Mouse (Mus musculus): ENCODE results near the gene Tmem131. TPM values are rescaled to one million over a fixed set of nuclear protein-coding genes. Genes with fewer than 3 reads are reported as not detected.
A peak's percentile ranks its signal among the peaks of the same experiment; 100 is the strongest.

Tmem131 gene
- polyA plus RNA-seq, 1 experiment, result 12.2 TPM

DNA sequence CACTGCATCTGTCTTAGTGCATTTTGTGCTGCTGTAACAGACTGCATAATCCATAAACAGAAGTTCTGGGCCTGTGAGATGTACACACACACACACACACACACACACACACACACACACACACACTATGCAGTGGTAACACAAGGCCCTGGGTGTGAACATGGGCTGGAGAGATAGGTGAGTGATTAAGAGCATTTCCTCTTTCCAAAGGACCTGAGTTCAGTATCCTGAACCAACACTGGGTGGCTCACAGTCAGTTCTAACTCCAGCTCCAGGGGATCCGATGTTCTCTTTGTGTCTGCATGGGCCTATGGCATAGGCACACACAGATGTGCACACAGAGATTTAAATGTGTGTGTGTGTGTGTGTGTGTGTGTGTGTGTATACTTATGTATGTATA, 72.9 kb downstream of the Tmem131 start:
- TF ChIP-seq USF1 (IDR thresholded peaks at IDR 0.05; ENCODE audit: low read depth) (no peak), MAX (IDR thresholded peaks at IDR 0.05; ENCODE audit: low read depth) (no peak), REST (IDR thresholded peaks at IDR 0.05; ENCODE audit: insufficient read depth, insufficient read length) (no peak), MYOG (IDR thresholded peaks at IDR 0.05; ENCODE audit: control insufficient read depth in 1 of 3, insufficient read depth in 1 of 3, insufficient read length in 2 of 3, low read depth in 2 of 3) (no peak), CEBPB (IDR thresholded peaks at IDR 0.05; ENCODE audit: insufficient read depth, poor library complexity, severe bottlenecking) (no peak), TCF3 (IDR thresholded peaks at IDR 0.05; ENCODE audit: insufficient read length, low read depth) (no peak), POLR2AphosphoS2 (IDR thresholded peaks at IDR 0.05; ENCODE audit: insufficient read length, low read depth) (no peak), TCF12 (IDR thresholded peaks at IDR 0.05; ENCODE audit: insufficient read depth, poor library complexity, severe bottlenecking) (no peak), E2F4 (IDR thresholded peaks at IDR 0.05; ENCODE audit: insufficient read depth) (no peak), SRF (IDR thresholded peaks at IDR 0.05; ENCODE audit: control insufficient read depth, insufficient read length, low read depth) (no peak), POLR2A (IDR thresholded peaks at IDR 0.05; ENCODE audit: insufficient read length, low read depth) (no peak), MYOD1 (IDR thresholded peaks at IDR 0.05; ENCODE audit: control insufficient read depth in 1 of 3, insufficient read length in 2 of 3, low read depth in 2 of 3) (no peak)
- Histone ChIP-seq H3K4me3 (no peak overlapping the region), H3K4me2 (ENCODE audit: low read depth) (no peak overlapping the region), H3ac (ENCODE audit: control insufficient read depth, insufficient read length) (no peak overlapping the region), H3K79me2 (ENCODE audit: control insufficient read depth, insufficient read depth) (no peaks in the 10 kb centered on the region), H3K27me3 (ENCODE audit: control insufficient read depth, insufficient read depth, insufficient read length) (no peaks in the 10 kb centered on the region), H3K36me3 (ENCODE audit: control insufficient read depth, insufficient read depth) (peaks cover 3% of the 10 kb centered on the region)

DNA sequence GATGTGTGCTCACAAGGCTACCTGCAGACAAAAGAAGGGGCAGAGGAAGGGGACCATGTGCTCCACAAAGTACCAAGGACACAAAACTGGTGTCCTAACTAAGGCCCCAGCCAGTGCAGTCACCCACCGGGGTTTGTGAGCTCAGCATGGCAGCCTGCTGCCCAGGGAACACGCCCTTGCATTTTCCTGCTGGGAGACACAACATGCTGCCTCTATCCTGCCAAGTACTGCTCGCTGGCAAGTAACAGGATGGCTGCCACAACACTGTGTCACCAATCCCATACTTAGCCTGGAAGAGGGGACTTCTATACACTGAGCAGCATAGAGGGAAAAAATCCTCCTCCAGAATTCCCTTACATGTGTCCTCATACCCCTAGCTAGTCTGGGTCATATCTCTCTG, 78.7 kb downstream of the Tmem131 start:
- H3K27me3 ChIP-seq (ENCODE audit: control insufficient read depth, insufficient read depth, insufficient read length), result no peaks in the 10 kb centered on the region
- H3K4me3 ChIP-seq, result no peak overlapping the region
- H3K79me2 ChIP-seq (ENCODE audit: control insufficient read depth, insufficient read depth), result peaks cover 8% of the 10 kb centered on the region
- no peaks in the 10 kb centered on the region for H3K36me3 ChIP-seq (ENCODE audit: control insufficient read depth, insufficient read depth)
- no peak overlapping the region for H3ac ChIP-seq (ENCODE audit: control insufficient read depth, insufficient read length)
- TF ChIP-seq TCF12 (IDR thresholded peaks at IDR 0.05; ENCODE audit: insufficient read depth, poor library complexity, severe bottlenecking) (no peak), CEBPB (IDR thresholded peaks at IDR 0.05; ENCODE audit: insufficient read depth, poor library complexity, severe bottlenecking) (no peak), USF1 (IDR thresholded peaks at IDR 0.05; ENCODE audit: low read depth) (no peak), SRF (IDR thresholded peaks at IDR 0.05; ENCODE audit: control insufficient read depth, insufficient read length, low read depth) (no peak), REST (IDR thresholded peaks at IDR 0.05; ENCODE audit: insufficient read depth, insufficient read length) (no peak), E2F4 (IDR thresholded peaks at IDR 0.05; ENCODE audit: insufficient read depth) (no peak), POLR2AphosphoS2 (IDR thresholded peaks at IDR 0.05; ENCODE audit: insufficient read length, low read depth) (no peak), POLR2A (IDR thresholded peaks at IDR 0.05; ENCODE audit: insufficient read length, low read depth) (no peak), MAX (IDR thresholded peaks at IDR 0.05; ENCODE audit: low read depth) (no peak), MYOD1 (IDR thresholded peaks at IDR 0.05; ENCODE audit: control insufficient read depth in 1 of 3, insufficient read length in 2 of 3, low read depth in 2 of 3) (no peak), TCF3 (IDR thresholded peaks at IDR 0.05; ENCODE audit: insufficient read length, low read depth) (no peak), MYOG (IDR thresholded peaks at IDR 0.05; ENCODE audit: control insufficient read depth in 1 of 3, insufficient read depth in 1 of 3, insufficient read length in 2 of 3, low read depth in 2 of 3) (no peak)
- H3K4me2 ChIP-seq (ENCODE audit: low read depth), result no peak overlapping the region

DNA sequence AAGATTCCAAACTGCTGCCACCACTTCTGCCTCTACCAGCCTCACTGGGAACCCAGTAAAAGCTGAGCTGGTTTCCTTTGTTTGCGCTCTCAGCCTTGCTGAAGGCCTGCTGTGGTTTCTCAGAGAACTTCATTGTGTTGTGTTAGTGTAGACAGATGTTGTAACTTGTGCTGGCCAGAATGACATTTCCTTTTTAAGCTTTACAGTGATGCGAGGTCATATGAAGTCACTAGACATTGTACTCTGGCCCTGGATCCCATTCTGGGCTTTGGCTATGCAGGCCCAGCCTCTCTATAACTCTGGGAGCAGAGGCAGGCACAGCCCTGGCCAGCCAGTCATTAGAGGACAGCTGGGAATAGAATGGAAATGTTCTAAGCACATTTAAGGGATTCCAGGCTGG, 81.7 kb downstream of the Tmem131 start:
- Histone ChIP-seq H3ac (ENCODE audit: control insufficient read depth, insufficient read length) (no peak overlapping the region), H3K79me2 (ENCODE audit: control insufficient read depth, insufficient read depth) (peaks cover 8% of the 10 kb centered on the region), H3K27me3 (ENCODE audit: control insufficient read depth, insufficient read depth, insufficient read length) (no peaks in the 10 kb centered on the region), H3K4me2 (ENCODE audit: low read depth) (no peak overlapping the region), H3K36me3 (ENCODE audit: control insufficient read depth, insufficient read depth) (no peaks in the 10 kb centered on the region), H3K4me3 (no peak overlapping the region)
- TF ChIP-seq SRF (IDR thresholded peaks at IDR 0.05; ENCODE audit: control insufficient read depth, insufficient read length, low read depth) (no peak), CEBPB (IDR thresholded peaks at IDR 0.05; ENCODE audit: insufficient read depth, poor library complexity, severe bottlenecking) (no peak), MYOG (IDR thresholded peaks at IDR 0.05; ENCODE audit: control insufficient read depth in 1 of 3, insufficient read depth in 1 of 3, insufficient read length in 2 of 3, low read depth in 2 of 3) (no peak), MYOD1 (IDR thresholded peaks at IDR 0.05; ENCODE audit: control insufficient read depth in 1 of 3, insufficient read length in 2 of 3, low read depth in 2 of 3) (no peak), POLR2AphosphoS2 (IDR thresholded peaks at IDR 0.05; ENCODE audit: insufficient read length, low read depth) (no peak), REST (IDR thresholded peaks at IDR 0.05; ENCODE audit: insufficient read depth, insufficient read length) (no peak), MAX (IDR thresholded peaks at IDR 0.05; ENCODE audit: low read depth) (no peak), USF1 (IDR thresholded peaks at IDR 0.05; ENCODE audit: low read depth) (no peak), E2F4 (IDR thresholded peaks at IDR 0.05; ENCODE audit: insufficient read depth) (no peak), TCF3 (IDR thresholded peaks at IDR 0.05; ENCODE audit: insufficient read length, low read depth) (no peak), TCF12 (IDR thresholded peaks at IDR 0.05; ENCODE audit: insufficient read depth, poor library complexity, severe bottlenecking) (no peak), POLR2A (IDR thresholded peaks at IDR 0.05; ENCODE audit: insufficient read length, low read depth) (no peak)

DNA sequence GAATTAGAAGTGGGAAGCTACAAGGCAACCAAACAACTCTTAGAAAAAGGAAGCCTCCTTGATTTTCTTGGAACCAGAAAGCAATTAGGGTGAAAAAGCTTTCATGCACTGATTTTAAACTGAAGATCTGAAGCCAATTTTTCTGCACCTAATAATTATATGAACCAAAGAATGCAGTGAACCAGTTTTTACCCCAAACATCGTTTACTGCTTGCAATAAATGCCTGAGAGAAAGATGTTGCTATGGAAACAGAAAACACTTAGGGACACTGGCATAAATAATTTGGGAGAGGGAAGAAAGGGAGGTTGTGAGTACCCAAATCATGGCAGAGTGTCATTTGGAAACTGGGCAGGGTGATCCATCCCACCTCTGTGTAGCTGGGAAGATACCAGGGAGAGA, 82.6 kb downstream of the Tmem131 start:
- TF ChIP-seq E2F4 (IDR thresholded peaks at IDR 0.05; ENCODE audit: insufficient read depth) (no peak), POLR2A (IDR thresholded peaks at IDR 0.05; ENCODE audit: insufficient read length, low read depth) (no peak), USF1 (IDR thresholded peaks at IDR 0.05; ENCODE audit: low read depth) (no peak), TCF3 (IDR thresholded peaks at IDR 0.05; ENCODE audit: insufficient read length, low read depth) (no peak)
- peaks cover 8% of the 10 kb centered on the region for H3K79me2 ChIP-seq (ENCODE audit: control insufficient read depth, insufficient read depth)
- no peaks in the 10 kb centered on the region for H3K27me3 ChIP-seq (ENCODE audit: control insufficient read depth, insufficient read depth, insufficient read length)
- no peaks in the 10 kb centered on the region for H3K36me3 ChIP-seq (ENCODE audit: control insufficient read depth, insufficient read depth)
- H3ac ChIP-seq (ENCODE audit: control insufficient read depth, insufficient read length), result no peak overlapping the region
- H3K4me2 ChIP-seq (ENCODE audit: low read depth), result peak overlapping the region; percentile 8
- H3K4me3 ChIP-seq, result no peak overlapping the region

DNA sequence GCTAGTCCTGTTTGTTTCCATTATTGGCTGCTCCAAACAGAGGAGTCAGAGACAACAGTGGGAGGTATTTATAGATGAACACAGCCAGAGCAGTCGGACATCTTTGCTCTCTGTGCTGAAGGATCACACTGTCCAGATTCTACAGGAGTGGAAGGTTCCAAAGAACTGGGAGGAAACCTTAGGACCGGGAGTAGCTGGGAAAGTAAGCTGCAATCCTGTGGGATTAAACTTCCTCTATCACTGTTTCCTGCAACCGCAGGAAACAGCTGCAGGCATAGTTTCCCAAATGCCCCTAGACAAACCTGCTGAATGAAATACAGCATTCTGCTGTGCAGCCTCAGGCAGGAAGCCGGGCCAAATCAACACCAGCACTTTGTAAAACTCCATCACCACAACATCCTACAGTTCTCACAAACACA, 83.0 kb downstream of the Tmem131 start:
- Histone ChIP-seq H3K4me2 (ENCODE audit: low read depth) (peak overlapping the region; percentile 8), H3K4me3 (no peak overlapping the region), H3K36me3 (ENCODE audit: control insufficient read depth, insufficient read depth) (no peaks in the 10 kb centered on the region), H3K27me3 (ENCODE audit: control insufficient read depth, insufficient read depth, insufficient read length) (no peaks in the 10 kb centered on the region), H3ac (ENCODE audit: control insufficient read depth, insufficient read length) (no peak overlapping the region), H3K79me2 (ENCODE audit: control insufficient read depth, insufficient read depth) (peaks cover 8% of the 10 kb centered on the region)
- TF ChIP-seq USF1 (IDR thresholded peaks at IDR 0.05; ENCODE audit: low read depth) (no peak), MYOG (IDR thresholded peaks at IDR 0.05; ENCODE audit: control insufficient read depth in 1 of 3, insufficient read depth in 1 of 3, insufficient read length in 2 of 3, low read depth in 2 of 3) (peak in 2 of 3 experiments; percentile 12 to 57), MYOD1 (IDR thresholded peaks at IDR 0.05; ENCODE audit: control insufficient read depth in 1 of 3, insufficient read length in 2 of 3, low read depth in 2 of 3) (peak; percentile 41 to 69 (median 68)), CEBPB (IDR thresholded peaks at IDR 0.05; ENCODE audit: insufficient read depth, poor library complexity, severe bottlenecking) (0 out of 2 replicates have a peak, but pooled peaks have one; percentile 8), TCF12 (IDR thresholded peaks at IDR 0.05; ENCODE audit: insufficient read depth, poor library complexity, severe bottlenecking) (peak; percentile 62)

Measured in myocyte (in vitro differentiated cells).